Mouse (Mus musculus) neural tube, embryonic 13.5 days (tissue): Measurements from ENCODE around the gene St6galnac4. TPM values are rescaled to one million over a fixed set of nuclear protein-coding genes. Genes with fewer than 3 reads are reported as not detected.
A peak's percentile ranks its signal among the peaks of the same experiment; 100 is the strongest.

Experiments used
- ATAC-seq: fragments of 200-750 bp; cut with Nextera tagmentation; 2 replicates; pipeline ENCODE4 v1.8.0; 2017; ENCODE audit warnings: low read depth, mild to moderate bottlenecking, moderate TSS enrichment, moderate library complexity
- H3K27ac ChIP-seq: fragments of 300-500 bp; sonication (generic); replicated peaks from 2 replicates; pipeline ENCODE4 v1.5.1; 2015; ENCODE audit warnings: moderate library complexity, mild to moderate bottlenecking, inconsistent platforms
- H3K27me3 ChIP-seq: fragments of 300-500 bp; sonication (generic); 2 replicates; pipeline ENCODE4 v1.6.1; 2015; ENCODE audit warnings: mild to moderate bottlenecking, inconsistent platforms
- H3K36me3 ChIP-seq: fragments of 300-500 bp; sonication (generic); 2 replicates; pipeline ENCODE4 v1.6.1; 2015; ENCODE audit warnings: mild to moderate bottlenecking, inconsistent platforms
- H3K4me1 ChIP-seq: fragments of 300-500 bp; sonication (generic); replicated peaks from 2 replicates; pipeline ENCODE4 v1.6.1; 2015; ENCODE audit warnings: inconsistent platforms
- H3K4me2 ChIP-seq: fragments of 300-500 bp; sonication (generic); 2 replicates; pipeline ENCODE4 v1.6.1; 2015; ENCODE audit warnings: inconsistent platforms, mild to moderate bottlenecking, moderate library complexity
- H3K4me3 ChIP-seq: fragments of 300-500 bp; sonication (generic); 2 replicates; pipeline ENCODE4 v1.5.1; 2015; ENCODE audit warnings: mild to moderate bottlenecking, inconsistent platforms
- H3K9ac ChIP-seq: fragments of 300-500 bp; sonication (generic); 2 replicates; pipeline ENCODE4 v1.6.1; 2015; ENCODE audit warnings: moderate library complexity, mild to moderate bottlenecking, inconsistent platforms
- H3K9me3 ChIP-seq: fragments of 300-500 bp; sonication (generic); 2 replicates; pipeline ENCODE4 v1.6.1; 2016; ENCODE audit warnings: inconsistent platforms
- WGBS: fragments of 180-500 bp; shearing (Covaris S2); methylation state at CpG from one replicate; pipeline ENCODE4 v1.1.7; 2015; 5-methylcytosine and 5-hydroxymethylcytosine counted together
- polyA plus RNA-seq: library from polyadenylated mRNA; unstranded; fragments of >200 nt; fragmentation: Nextera tagmentation; extraction: Ambion mirVana; gene quantifications from 2 replicates; pipeline ENCODE4 v1.2.1, GENCODE M21; 2015

The St6galnac4 gene
- polyA plus RNA-seq: 25.3 and 25.9 TPM in 2 replicates

DNA sequence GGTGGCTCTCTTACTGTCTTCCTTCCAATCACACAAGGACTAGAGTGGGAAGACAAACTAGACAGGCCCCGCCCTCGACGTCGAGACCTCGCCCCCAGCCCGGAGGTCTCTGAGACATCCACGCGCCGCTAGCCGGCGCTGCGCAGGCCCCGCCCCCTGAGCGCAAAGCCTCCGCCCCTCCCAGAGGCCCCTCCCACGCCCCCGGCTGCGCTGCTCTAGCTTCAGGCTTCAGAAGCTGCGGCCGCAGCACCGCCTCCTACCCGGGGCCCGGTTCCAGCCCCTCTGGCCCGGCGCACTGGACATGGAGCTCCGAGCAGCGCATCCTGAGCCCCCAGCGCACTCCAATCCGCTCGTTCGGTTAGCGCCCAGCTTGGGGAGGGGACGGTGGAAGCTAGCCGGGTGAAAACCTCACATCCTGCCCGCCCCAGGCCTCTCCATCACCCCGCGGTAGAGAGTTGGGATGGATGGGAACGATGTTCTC lies at the start of gene St6galnac4:
Gene St6galnac4 (plus strand): TSS at position 225 of the 481 bp plus-strand sequence.
- peak within 1 kb of the TSS; percentile 61 for H3K4me2 ChIP-seq
- no peaks in the 10 kb centered on the region for H3K9me3 ChIP-seq
- H3K4me1 ChIP-seq: peaks cover 48% of the 10 kb centered on the region
- no peaks in the 10 kb centered on the region for H3K36me3 ChIP-seq
- no peak within 1 kb of the TSS; the same call in 1 of the 2 replicates for H3K27ac ChIP-seq
- peak within 1 kb of the TSS; percentile 77 for H3K9ac ChIP-seq
- ATAC-seq: peak; percentile 77
- peak within 1 kb of the TSS; percentile 53 for H3K4me3 ChIP-seq
- H3K27me3 ChIP-seq: peaks cover 6% of the 10 kb centered on the region; the same call in 1 of the 2 replicates
- WGBS: 1% methylated on average over 38 of the region's 38 CpGs

DNA sequence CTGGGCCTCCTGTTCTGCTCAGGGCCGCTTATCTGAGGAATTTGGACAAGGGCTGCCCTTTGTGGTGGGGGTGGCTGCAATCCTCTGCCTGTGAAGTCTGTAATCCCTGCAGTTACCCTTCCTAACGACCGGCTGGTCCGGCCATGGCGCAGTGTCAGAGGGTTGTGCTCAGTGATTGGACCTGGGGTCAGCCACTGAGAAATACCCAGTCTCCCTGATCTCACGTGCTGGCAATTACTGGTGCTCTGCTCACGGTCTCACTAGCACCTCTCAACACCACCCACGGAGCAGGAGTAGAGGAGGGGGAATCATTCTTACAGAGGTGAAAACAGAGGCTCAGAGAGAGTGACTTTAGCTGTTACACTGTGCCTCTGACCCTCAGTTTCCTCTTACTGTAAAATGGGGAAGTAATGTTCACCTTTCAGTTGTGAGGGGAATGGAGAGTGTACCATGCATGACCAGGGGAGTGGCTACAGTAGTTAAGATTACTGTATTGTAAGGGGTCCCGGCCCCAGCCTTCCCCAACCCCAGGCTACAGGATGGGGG lies 49.5 kb upstream of the St6galnac4 start:
- H3K27me3 ChIP-seq: no peaks in the 10 kb centered on the region
- peak overlapping the region; percentile 84 for H3K4me3 ChIP-seq
- H3K27ac ChIP-seq: 0 out of 2 replicates have a peak overlapping the region, but pooled peaks have one; percentile 64
- H3K4me2 ChIP-seq: peak overlapping the region; percentile 74
- no peak for ATAC-seq
- 8% methylated on average over 9 of the region's 9 CpGs for WGBS
- H3K9me3 ChIP-seq: no peaks in the 10 kb centered on the region
- H3K36me3 ChIP-seq: no peaks in the 10 kb centered on the region
- peaks cover 77% of the 10 kb centered on the region for H3K4me1 ChIP-seq
- H3K9ac ChIP-seq: peak overlapping the region; percentile 95

DNA sequence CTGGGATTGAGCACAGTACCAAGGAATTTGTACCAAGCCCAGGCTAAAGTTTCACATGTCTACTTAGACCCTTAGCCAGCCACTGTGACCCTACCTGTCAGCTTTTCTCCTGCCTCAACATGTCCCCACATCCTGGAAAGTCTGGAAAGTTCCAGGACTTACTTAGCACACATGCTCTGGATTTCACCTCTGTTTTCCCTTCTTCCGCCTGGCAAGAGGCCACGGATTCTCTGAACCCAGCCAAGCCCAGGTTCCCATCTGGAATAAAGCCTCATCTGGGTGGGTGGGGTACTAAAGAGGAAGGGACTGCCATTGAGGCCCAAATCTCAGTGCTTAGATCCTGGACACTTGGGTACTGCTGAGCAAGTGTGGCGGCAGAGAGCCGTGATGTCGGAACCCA lies 49.0 kb upstream of the St6galnac4 start:
- Histone ChIP-seq H3K27ac (no peak overlapping the region), H3K27me3 (no peaks in the 10 kb centered on the region)
- no peak for ATAC-seq

DNA sequence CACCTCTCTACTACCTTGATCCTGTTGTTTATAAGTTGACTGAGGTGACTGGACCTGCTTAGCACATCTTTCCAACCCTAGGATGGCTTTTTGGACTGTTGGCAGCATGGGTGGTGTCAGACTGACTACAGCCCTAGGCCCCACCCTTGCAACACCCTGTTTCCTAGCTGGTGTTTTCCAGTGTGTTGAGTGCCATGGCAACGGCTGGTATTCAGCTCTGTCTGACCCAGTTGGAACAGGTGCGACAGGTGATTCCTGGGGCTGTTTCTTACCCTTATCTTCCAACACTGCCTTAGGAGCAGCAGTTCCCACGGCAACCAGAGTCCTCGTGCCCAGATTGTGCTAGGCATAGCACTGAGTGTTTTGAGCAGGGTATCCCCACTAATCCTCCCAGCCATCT lies 48.4 kb upstream of the St6galnac4 start:
- Histone ChIP-seq H3K9ac (peak overlapping the region; percentile 3; the same call in 1 of the 2 replicates), H3K36me3 (no peaks in the 10 kb centered on the region), H3K27me3 (no peaks in the 10 kb centered on the region), H3K9me3 (no peaks in the 10 kb centered on the region), H3K4me3 (peak overlapping the region; percentile 84), H3K4me1 (peaks cover 87% of the 10 kb centered on the region), H3K4me2 (peak overlapping the region; percentile 74), H3K27ac (no peak overlapping the region)
- ATAC-seq: no peak
- 70% methylated on average over 4 of the region's 4 CpGs for WGBS

More for the DNA sequence above, 49.0 kb upstream of the St6galnac4 start:
- Histone ChIP-seq H3K4me2 (peak overlapping the region; percentile 74), H3K9ac (peak overlapping the region; percentile 95), H3K4me3 (peak overlapping the region; percentile 84), H3K9me3 (no peaks in the 10 kb centered on the region), H3K36me3 (no peaks in the 10 kb centered on the region), H3K4me1 (peaks cover 82% of the 10 kb centered on the region)
- WGBS: 69% methylated on average over 5 of the region's 5 CpGs

DNA sequence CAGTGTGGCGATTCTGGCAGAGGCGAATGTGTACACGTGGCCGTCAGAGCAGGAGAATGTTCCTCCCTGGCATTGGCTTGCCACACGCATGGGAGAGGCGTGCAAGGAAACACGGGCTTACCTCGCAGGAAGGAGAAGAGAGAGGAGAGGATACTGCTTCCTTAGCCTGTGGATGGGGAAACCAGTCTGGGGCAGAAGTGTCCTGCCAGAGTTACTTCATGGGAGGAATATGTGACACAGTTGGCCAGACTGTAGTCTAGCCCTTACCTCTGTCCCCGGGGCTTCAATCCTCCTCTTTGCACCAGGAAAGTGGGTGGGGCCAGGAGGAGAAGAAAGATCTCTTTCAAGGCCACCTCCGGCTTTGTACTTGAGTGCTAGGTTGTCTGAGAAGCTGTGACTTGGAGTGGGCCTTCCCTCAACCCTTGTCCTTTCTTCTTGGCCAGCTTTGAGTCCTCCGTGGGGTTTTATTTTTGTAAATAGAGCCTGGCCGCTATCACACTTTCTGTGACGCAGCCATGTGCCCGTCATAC lies 47.4 kb upstream of the St6galnac4 start:
- H3K4me1 ChIP-seq: peaks cover 77% of the 10 kb centered on the region
- ATAC-seq: no peak

DNA sequence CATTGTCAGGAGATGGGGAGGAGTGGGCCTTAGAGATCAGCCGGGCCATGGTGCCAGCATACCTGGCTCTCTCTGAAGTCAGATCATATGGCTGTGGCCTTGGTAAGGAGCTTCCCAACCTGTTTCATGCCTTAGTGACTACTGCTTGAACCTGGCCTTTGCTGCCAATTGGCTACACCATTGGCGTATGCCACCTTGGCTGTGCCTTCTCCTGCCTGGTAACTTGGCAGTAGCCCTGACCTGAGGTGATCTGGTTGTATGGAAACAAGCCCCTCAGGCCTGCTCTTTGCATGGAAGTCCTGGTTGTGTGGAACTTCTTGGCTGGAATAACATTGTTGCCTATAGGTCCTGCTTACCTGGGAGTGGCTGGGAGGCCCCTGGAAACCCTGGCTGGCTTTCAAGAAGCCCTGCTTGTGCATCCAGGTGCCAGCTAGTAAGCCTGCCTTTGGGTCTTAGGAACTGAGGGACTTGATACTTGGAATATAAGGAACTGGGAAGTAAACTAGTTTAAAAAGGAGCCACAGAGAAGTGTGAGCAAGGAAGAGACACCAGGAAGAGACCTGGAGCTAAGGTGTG lies 45.5 kb upstream of the St6galnac4 start:
- Histone ChIP-seq H3K27me3 (no peaks in the 10 kb centered on the region), H3K4me3 (no peak overlapping the region), H3K4me1 (peaks cover 70% of the 10 kb centered on the region), H3K9me3 (no peaks in the 10 kb centered on the region), H3K4me2 (no peak overlapping the region), H3K36me3 (no peaks in the 10 kb centered on the region), H3K27ac (no peak overlapping the region), H3K9ac (no peak overlapping the region)
- WGBS: 94% methylated on average over 2 of the region's 2 CpGs
- no peak for ATAC-seq

More for the DNA sequence above, 47.4 kb upstream of the St6galnac4 start:
- Histone ChIP-seq H3K36me3 (no peaks in the 10 kb centered on the region), H3K27me3 (no peaks in the 10 kb centered on the region), H3K4me2 (peak overlapping the region; percentile 74), H3K9me3 (no peaks in the 10 kb centered on the region), H3K9ac (peak overlapping the region; percentile 50), H3K27ac (no peak overlapping the region), H3K4me3 (0 out of 2 replicates have a peak overlapping the region, but pooled peaks have one; percentile 84)
- WGBS: 72% methylated on average over 14 of the region's 14 CpGs

DNA sequence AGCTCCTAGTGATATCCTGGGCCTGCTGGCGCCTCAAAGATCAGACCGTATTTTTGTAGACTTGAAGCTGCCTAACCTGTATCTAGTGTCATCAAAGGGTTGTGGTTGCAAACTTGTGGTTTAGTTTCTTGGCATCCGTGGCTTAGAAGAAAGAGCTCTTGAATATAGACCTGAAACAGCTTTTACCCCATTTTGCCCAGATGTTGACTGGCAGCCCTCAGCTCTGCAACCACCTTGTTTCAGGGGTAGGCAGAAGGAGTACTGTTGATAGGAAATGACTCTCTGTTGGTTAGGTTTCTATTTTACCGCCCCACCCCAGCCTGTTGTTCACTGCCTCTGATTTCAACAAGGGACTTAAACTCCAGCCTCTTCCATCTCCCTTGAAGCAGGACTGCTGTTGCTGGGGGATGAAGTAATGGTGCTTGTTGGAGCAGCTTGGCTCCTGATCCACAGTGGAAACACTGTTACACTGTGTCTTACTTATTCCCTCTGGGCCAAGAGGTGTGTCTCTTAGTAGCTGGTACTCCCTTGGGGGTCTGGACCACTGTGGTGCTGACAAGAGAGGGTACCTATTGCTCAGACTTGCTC lies 44.8 kb upstream of the St6galnac4 start:
- no peaks in the 10 kb centered on the region for H3K27me3 ChIP-seq
- H3K9ac ChIP-seq: no peak overlapping the region
- 90% methylated on average over 4 of the region's 4 CpGs for WGBS
- ATAC-seq: no peak
- H3K4me1 ChIP-seq: peaks cover 63% of the 10 kb centered on the region
- H3K36me3 ChIP-seq: no peaks in the 10 kb centered on the region
- no peak overlapping the region for H3K4me3 ChIP-seq
- H3K4me2 ChIP-seq: no peak overlapping the region
- H3K9me3 ChIP-seq: no peaks in the 10 kb centered on the region
- no peak overlapping the region for H3K27ac ChIP-seq

DNA sequence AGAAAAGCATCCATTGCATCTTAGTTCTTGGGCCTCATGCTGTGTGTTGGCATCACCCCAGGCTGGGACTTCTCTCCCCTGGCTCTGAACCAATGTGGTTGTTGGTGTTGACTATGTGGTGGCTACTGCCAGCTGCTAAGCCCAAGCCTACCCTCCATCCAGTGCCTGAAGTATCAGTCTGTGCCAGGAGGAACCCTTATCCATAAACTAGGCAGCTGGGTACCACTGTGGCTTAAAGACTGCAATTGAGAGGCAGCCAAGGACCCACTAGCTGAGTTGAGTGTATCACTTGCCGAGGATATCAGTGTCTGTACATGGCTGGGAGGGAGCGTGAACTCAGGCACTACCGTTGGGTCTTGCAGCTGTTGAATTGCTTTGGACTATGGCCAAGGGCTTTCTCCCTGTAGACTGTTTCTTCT lies 43.9 kb upstream of the St6galnac4 start:
- WGBS: 82% methylated on average over 3 of the region's 3 CpGs
- ATAC-seq: no peak
- Histone ChIP-seq H3K4me1 (peaks cover 54% of the 10 kb centered on the region), H3K36me3 (no peaks in the 10 kb centered on the region), H3K27me3 (no peaks in the 10 kb centered on the region), H3K9me3 (no peaks in the 10 kb centered on the region), H3K4me3 (no peak overlapping the region), H3K4me2 (no peak overlapping the region), H3K9ac (no peak overlapping the region), H3K27ac (no peak overlapping the region)

DNA sequence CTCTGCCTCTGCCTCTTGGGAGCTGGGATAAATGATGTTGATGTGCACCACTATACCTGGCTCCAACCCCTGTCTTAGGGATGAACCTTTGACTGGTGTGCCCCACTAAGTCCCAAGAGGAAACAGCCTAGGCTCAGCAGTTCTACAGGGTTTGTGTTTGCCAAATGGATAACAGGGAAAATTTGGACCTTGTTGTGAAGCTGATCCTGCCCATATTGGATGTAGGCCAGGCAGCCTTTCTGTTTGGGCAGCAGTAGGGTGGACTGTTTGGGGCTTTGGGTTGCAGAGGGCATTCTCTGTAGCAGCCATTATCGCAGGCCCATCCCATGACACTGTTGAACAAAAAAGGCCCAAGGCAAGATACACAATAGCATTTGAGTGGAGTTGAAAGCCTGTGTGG lies 39.9 kb upstream of the St6galnac4 start:
- Histone ChIP-seq H3K4me2 (no peak overlapping the region), H3K27ac (no peak overlapping the region), H3K36me3 (no peaks in the 10 kb centered on the region), H3K4me1 (peaks cover 34% of the 10 kb centered on the region; the same call in 1 of the 2 replicates), H3K4me3 (no peak overlapping the region), H3K9me3 (no peaks in the 10 kb centered on the region), H3K9ac (no peak overlapping the region), H3K27me3 (no peaks in the 10 kb centered on the region)
- WGBS: 96% methylated on average over 1 of the region's 1 CpGs
- no peak for ATAC-seq

DNA sequence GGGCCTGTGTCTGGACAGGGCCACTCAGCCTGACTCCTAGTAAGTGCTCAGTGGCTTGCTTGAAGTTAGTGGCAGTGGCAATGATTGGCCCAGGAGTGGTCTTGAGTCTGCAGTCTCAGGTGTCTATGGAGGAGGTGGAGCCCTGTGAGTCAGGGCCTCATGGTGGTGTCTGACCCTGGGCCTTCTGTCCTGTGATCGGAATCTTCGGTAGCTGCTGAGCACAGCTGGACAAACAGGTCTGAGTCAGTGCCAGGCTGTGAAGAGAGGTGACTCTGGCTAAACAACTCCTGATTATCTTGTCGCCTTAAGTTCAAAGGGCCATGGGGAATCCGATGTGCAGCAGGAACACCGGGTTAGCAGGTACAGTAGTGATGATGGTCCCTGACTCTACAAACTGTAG lies 39.5 kb upstream of the St6galnac4 start:
- ATAC-seq: no peak
- Histone ChIP-seq H3K9ac (no peak overlapping the region), H3K9me3 (no peaks in the 10 kb centered on the region), H3K27ac (no peak overlapping the region), H3K4me1 (peaks cover 29% of the 10 kb centered on the region; the same call in 1 of the 2 replicates), H3K27me3 (no peaks in the 10 kb centered on the region), H3K4me3 (no peak overlapping the region), H3K4me2 (no peak overlapping the region), H3K36me3 (no peaks in the 10 kb centered on the region)
- WGBS: 91% methylated on average over 5 of the region's 5 CpGs

DNA sequence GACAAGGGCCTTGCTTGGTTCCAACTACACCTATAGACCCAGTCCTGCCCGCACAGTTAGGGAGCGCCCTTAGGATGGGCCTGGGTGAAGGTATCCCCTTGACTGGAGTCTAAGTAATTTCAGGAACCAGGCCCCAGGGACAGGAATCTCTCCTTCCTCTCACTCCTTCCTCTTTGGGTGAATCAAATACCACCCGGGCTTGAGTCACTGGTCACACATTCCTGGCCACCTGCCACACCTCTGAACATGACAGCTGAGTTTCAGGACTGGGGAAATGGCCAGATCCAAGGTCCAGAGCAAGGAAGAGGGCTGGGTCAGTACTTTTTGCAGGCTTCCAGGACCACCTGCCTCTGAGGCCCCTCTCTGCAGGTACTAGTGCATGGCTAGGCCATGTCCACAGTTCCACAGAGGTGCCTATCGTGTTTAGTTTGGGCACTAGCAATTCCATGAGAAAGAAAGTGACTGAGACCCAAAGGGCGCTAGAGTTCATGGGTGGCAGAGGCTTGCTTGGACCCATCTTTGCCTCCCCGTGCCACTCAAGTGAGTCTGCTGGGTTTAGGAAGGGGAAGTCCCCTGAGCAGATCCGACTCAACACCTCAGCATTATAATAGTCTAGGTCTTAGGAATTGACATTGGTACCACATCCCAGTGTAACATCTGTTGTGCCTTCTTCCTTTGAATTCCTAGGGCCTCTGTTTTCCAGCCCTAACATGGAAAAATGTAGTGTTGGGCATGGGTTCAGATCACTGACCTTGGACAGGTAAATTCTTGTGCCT lies 38.7 kb upstream of the St6galnac4 start:
- no peaks in the 10 kb centered on the region for H3K9me3 ChIP-seq
- H3K9ac ChIP-seq: no peak overlapping the region
- no peak overlapping the region for H3K27ac ChIP-seq
- H3K36me3 ChIP-seq: no peaks in the 10 kb centered on the region
- H3K4me3 ChIP-seq: no peak overlapping the region
- H3K27me3 ChIP-seq: no peaks in the 10 kb centered on the region
- no peak for ATAC-seq
- WGBS: 92% methylated on average over 7 of the region's 7 CpGs
- peaks cover 22% of the 10 kb centered on the region; the same call in 1 of the 2 replicates for H3K4me1 ChIP-seq
- H3K4me2 ChIP-seq: no peak overlapping the region
